20 mouse cellular contexts compared by ENCODE assay signal in the genomic region with DNA sequence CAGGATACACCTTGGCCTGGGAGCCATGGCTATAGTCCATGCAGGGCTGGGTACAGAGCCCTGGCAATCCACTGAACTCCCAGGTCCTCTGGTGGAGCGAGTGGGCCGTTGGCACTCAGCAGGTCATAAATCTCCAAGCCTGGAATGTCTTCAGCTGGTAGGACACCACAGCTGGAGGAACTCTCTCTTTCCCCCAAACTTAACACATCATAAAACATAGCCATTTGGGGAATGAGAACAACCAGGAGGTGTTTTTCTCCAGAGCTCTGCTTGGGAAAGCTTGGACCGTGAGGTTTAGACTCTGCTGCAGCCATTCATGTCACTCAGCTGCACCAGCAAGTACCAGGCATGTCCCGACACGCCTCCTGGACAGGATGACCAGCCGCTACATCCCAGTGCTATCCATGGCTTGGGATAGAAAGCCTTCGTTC.
DNase-seq lines count a peak whose midpoint lies in the region; ATAC-seq and TF ChIP-seq lines count a peak whose summit lies in the region.
"Had no signal": no experiment of that assay in that cellular context is flagged by ENCODE, and none has a peak within 500 bp of the region (broad histone marks: within the 10 kb centered on the region; RNA-seq: fewer than 3 reads in every experiment).

No protein-coding gene starts in this region.

- no peak for TF ChIP-seq POLR2A in kidney, adult 2 months (IDR thresholded peaks at IDR 0.05; ENCODE audit: low read depth, low read length)

- TF ChIP-seq CTCF in kidney, adult 2 months (conservative IDR thresholded peaks at IDR 0.05; ENCODE audit: insufficient read depth, insufficient read length, low read depth, low read length): no peak

- no peaks in the 10 kb centered on the region for H3K9me3 ChIP-seq in kidney, embryonic 16.5 days (ENCODE audit: low read length)
- no peaks in the 10 kb centered on the region for H3K9me3 ChIP-seq in limb, embryonic 11.5 days (ENCODE audit: control insufficient read depth, low read length)
- H3K9me3 ChIP-seq in limb, embryonic 15.5 days: no peaks in the 10 kb centered on the region
- H3K9me3 ChIP-seq: embryonic facial prominence, embryonic 13.5 days; forebrain, embryonic 15.5 days; hindbrain, embryonic 15.5 days; liver, embryonic 13.5 days had no signal

- H3K4me1 ChIP-seq in kidney, embryonic 16.5 days (ENCODE audit: insufficient read depth, low read length): peaks cover 14% of the 10 kb centered on the region
- no peaks in the 10 kb centered on the region for H3K4me1 ChIP-seq in kidney, adult 2 months (ENCODE audit: control insufficient read depth, insufficient read depth, low read length)
- H3K4me1 ChIP-seq in limb, embryonic 11.5 days (ENCODE audit: control insufficient read depth, insufficient read depth, low read length): peaks cover 16% of the 10 kb centered on the region
- peaks cover 13% of the 10 kb centered on the region for H3K4me1 ChIP-seq in limb, embryonic 15.5 days
- H3K4me1 ChIP-seq: forebrain, embryonic 15.5 days; heart, embryonic 13.5 days; hindbrain, embryonic 15.5 days; liver, embryonic 13.5 days had no signal

- no peak for DNase-seq in kidney, adult 2 months
- peak; percentile 74 for DNase-seq in limb, embryonic 11.5 days (ENCODE audit: low spot score)
- DNase-seq in lung, postnatal 36 days: peak; percentile 26
- DNase-seq in c-Kit-positive CD71-positive TER-119-positive erythroid progenitor cells, embryonic 14.5 days (ENCODE audit: low spot score): no peak
- DNase-seq in frontal cortex, adult 2 months (ENCODE audit: extremely low spot score in 1 of 2, low spot score in 1 of 2): no peak
- DNase-seq: adrenal gland, adult 2 months; cerebellum, adult 8-10 months; heart, postnatal 4 days; liver, embryonic 13.5 days; midbrain, embryonic 14.5 days; thymus, postnatal 4 days had no signal

- H3K27ac ChIP-seq in kidney, embryonic 16.5 days (ENCODE audit: low read length): no peak overlapping the region
- H3K27ac ChIP-seq in kidney, adult 2 months (ENCODE audit: insufficient read depth, low read depth, low read length): no peak overlapping the region
- H3K27ac ChIP-seq in limb, embryonic 11.5 days (replicated peaks; ENCODE audit: low read depth, low read length): no peak overlapping the region
- no peak overlapping the region for H3K27ac ChIP-seq in limb, embryonic 15.5 days
- H3K27ac ChIP-seq: embryonic facial prominence, embryonic 13.5 days; forebrain, embryonic 15.5 days; heart, embryonic 13.5 days; hindbrain, embryonic 15.5 days; liver, embryonic 13.5 days had no signal

- H3K4me2 ChIP-seq in kidney, embryonic 16.5 days (replicated peaks; ENCODE audit: low read depth, low read length): no peak overlapping the region
- no peak overlapping the region; the same call in 1 of the 2 replicates for H3K4me2 ChIP-seq in limb, embryonic 11.5 days (ENCODE audit: low read depth, severe bottlenecking)
- H3K4me2 ChIP-seq in limb, embryonic 15.5 days: no peak overlapping the region
- H3K4me2 ChIP-seq: embryonic facial prominence, embryonic 13.5 days; forebrain, embryonic 15.5 days; heart, embryonic 13.5 days; hindbrain, embryonic 15.5 days; liver, embryonic 13.5 days had no signal

- H3K27me3 ChIP-seq in kidney, embryonic 16.5 days (ENCODE audit: insufficient read depth, low read length): 0 out of 2 replicates have a peak, but pooled peaks cover 5% of the 10 kb centered on the region
- no peaks in the 10 kb centered on the region for H3K27me3 ChIP-seq in kidney, adult 2 months (replicated peaks; ENCODE audit: control insufficient read depth, insufficient read depth, low read length)
- H3K27me3 ChIP-seq in limb, embryonic 11.5 days (ENCODE audit: control insufficient read depth, insufficient read depth, low read length): no peaks in the 10 kb centered on the region
- H3K27me3 ChIP-seq in limb, embryonic 15.5 days: peaks cover 9% of the 10 kb centered on the region; the same call in 1 of the 2 replicates
- H3K27me3 ChIP-seq: embryonic facial prominence, embryonic 13.5 days; forebrain, embryonic 15.5 days; heart, embryonic 13.5 days; hindbrain, embryonic 15.5 days; liver, embryonic 13.5 days had no signal

- peak; percentile 76 for ATAC-seq in kidney, embryonic 16.5 days (ENCODE audit: low FRiP score, low TSS enrichment)
- peak; percentile 81 for ATAC-seq in limb, embryonic 11.5 days (ENCODE audit: insufficient number of reproducible peaks, low FRiP score, low TSS enrichment, low read depth)
- ATAC-seq in limb, embryonic 15.5 days (ENCODE audit: insufficient number of reproducible peaks, low FRiP score, low TSS enrichment, low read depth): peak; percentile 66; the same call in 1 of the 2 replicates
- no peak for ATAC-seq in megakaryocyte-erythroid progenitor cell, adult 5-6 weeks (replicated peaks; ENCODE audit: low FRiP score, low TSS enrichment, poor library complexity, severe bottlenecking)
- ATAC-seq: forebrain, embryonic 15.5 days; intestine, postnatal 0 days had no signal

- H3K9ac ChIP-seq in kidney, embryonic 16.5 days (replicated peaks; ENCODE audit: low read length): no peak overlapping the region
- H3K9ac ChIP-seq in limb, embryonic 11.5 days (ENCODE audit: low read length): no peak overlapping the region
- H3K9ac ChIP-seq in limb, embryonic 15.5 days: no peak overlapping the region
- H3K9ac ChIP-seq: embryonic facial prominence, embryonic 13.5 days; forebrain, embryonic 15.5 days; heart, embryonic 13.5 days; hindbrain, embryonic 15.5 days; liver, embryonic 13.5 days had no signal

- 29% methylated on average over 7 of the region's 7 CpGs for WGBS in kidney, embryonic 16.5 days
- WGBS in kidney, adult 2 months: 35% methylated on average over 7 of the region's 7 CpGs
- 39% methylated on average over 7 of the region's 7 CpGs for WGBS in limb, embryonic 11.5 days
- WGBS in limb, embryonic 15.5 days: 38% methylated on average over 7 of the region's 7 CpGs

- H3K36me3 ChIP-seq in kidney, embryonic 16.5 days (ENCODE audit: insufficient read depth, low read length): no peaks in the 10 kb centered on the region
- no peaks in the 10 kb centered on the region for H3K36me3 ChIP-seq in kidney, adult 2 months (ENCODE audit: control insufficient read depth, insufficient read depth, low read length)
- H3K36me3 ChIP-seq in limb, embryonic 11.5 days (ENCODE audit: control insufficient read depth, insufficient read depth, low read length): no peaks in the 10 kb centered on the region
- H3K36me3 ChIP-seq in limb, embryonic 15.5 days: no peaks in the 10 kb centered on the region
- H3K36me3 ChIP-seq: embryonic facial prominence, embryonic 13.5 days; forebrain, embryonic 15.5 days; heart, embryonic 13.5 days; hindbrain, embryonic 15.5 days; liver, embryonic 13.5 days had no signal

- no peak overlapping the region for H3K4me3 ChIP-seq in kidney, embryonic 16.5 days (ENCODE audit: low read length)
- H3K4me3 ChIP-seq in kidney, adult 2 months (ENCODE audit: insufficient read depth, low read depth, low read length): no peak overlapping the region
- no peak overlapping the region for H3K4me3 ChIP-seq in limb, embryonic 11.5 days (ENCODE audit: low read depth, low read length)
- H3K4me3 ChIP-seq in limb, embryonic 15.5 days: no peak overlapping the region
- H3K4me3 ChIP-seq: embryonic facial prominence, embryonic 13.5 days; forebrain, embryonic 15.5 days; heart, embryonic 13.5 days; hindbrain, embryonic 15.5 days; liver, embryonic 13.5 days; myocyte had no signal

Comparison
In these comparisons a context has a peak if more than half of its experiments do, and no peak if none do; other contexts are left out.
1. DNase-seq: peak in limb, embryonic 11.5 days (single experiment) and lung, postnatal 36 days (single experiment); none in kidney, adult 2 months (single experiment), c-Kit-positive CD71-positive TER-119-positive erythroid progenitor cells, embryonic 14.5 days (single experiment) and frontal cortex, adult 2 months (0 of 2).